Mouse (Mus musculus): ENCODE data around the gene Hhipl1. TPM values are rescaled to one million over a fixed set of nuclear protein-coding genes. Genes with fewer than 3 reads are reported as not detected.
A peak's percentile ranks its signal among the peaks of the same experiment; 100 is the strongest.

Hhipl1 gene
- total and polyA plus RNA-seq, 2 experiments from 2014 or later = 1.5 to 5.2 TPM

DNA sequence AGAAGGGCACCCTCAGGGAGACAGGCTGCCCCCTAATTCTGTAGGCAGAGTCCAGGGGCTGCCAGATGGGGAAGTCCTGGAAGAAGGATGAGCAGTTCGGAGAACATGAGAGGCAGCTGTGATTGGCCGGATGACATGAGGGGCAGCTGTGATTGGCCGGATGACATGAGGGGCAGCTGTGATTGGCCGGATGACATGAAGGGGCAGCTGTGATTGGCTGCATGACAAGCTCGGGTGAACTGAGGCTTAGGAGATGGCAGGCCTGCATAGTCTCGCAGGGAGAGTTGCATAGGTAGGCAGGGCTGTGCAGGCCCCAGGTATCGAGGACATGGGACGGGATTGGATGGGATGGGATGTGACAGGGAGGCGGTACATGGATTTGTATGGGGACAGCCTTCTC, 13.7 kb upstream of the Hhipl1 start:
- DNase-seq (no peak), ATAC-seq (peak; percentile 75)
- no peaks in the 10 kb centered on the region for H3K27me3 ChIP-seq (ENCODE audit: insufficient read depth, low read length)
- H3K9me3 ChIP-seq (ENCODE audit: low read length) = no peaks in the 10 kb centered on the region
- no peaks in the 10 kb centered on the region for H3K36me3 ChIP-seq (ENCODE audit: insufficient read depth)
- WGBS = 17% methylated on average over 9 of the region's 9 CpGs
- no peak overlapping the region for H3K9ac ChIP-seq
- no peak overlapping the region for H3K4me3 ChIP-seq (ENCODE audit: low read depth, low read length)
- no peak overlapping the region for H3K27ac ChIP-seq (ENCODE audit: low read depth, low read length)
- no peak overlapping the region for H3K4me2 ChIP-seq (ENCODE audit: low read depth)
- no peak for TF ChIP-seq CTCF (IDR thresholded peaks at IDR 0.05; ENCODE audit: low read depth)
- no peaks in the 10 kb centered on the region for H3K4me1 ChIP-seq (ENCODE audit: insufficient read depth)

- H3K4me1 ChIP-seq (ENCODE audit: insufficient read depth) = no peaks in the 10 kb centered on the region
- TF ChIP-seq CTCF (IDR thresholded peaks at IDR 0.05; ENCODE audit: low read depth) = peak; percentile 88
- no peak overlapping the region; the same call in 1 of the 2 replicates for H3K4me2 ChIP-seq (ENCODE audit: low read depth)
- H3K9me3 ChIP-seq (ENCODE audit: low read length) = no peaks in the 10 kb centered on the region
- peak; percentile 79 for DNase-seq
- 8% methylated on average over 8 of the region's 8 CpGs for WGBS
- no peak overlapping the region for H3K27ac ChIP-seq (ENCODE audit: low read depth, low read length)
- no peaks in the 10 kb centered on the region for H3K36me3 ChIP-seq (ENCODE audit: insufficient read depth)
- H3K9ac ChIP-seq = no peak overlapping the region
- no peaks in the 10 kb centered on the region for H3K27me3 ChIP-seq (ENCODE audit: insufficient read depth, low read length)
- peak; percentile 78; the same call in 1 of the 2 replicates for ATAC-seq
- H3K4me3 ChIP-seq (ENCODE audit: low read depth, low read length) = no peak overlapping the region
Observed at GRCm38 (mm10) chr12:108292957-108293356, 13.1 kb upstream of the Hhipl1 start.

DNA sequence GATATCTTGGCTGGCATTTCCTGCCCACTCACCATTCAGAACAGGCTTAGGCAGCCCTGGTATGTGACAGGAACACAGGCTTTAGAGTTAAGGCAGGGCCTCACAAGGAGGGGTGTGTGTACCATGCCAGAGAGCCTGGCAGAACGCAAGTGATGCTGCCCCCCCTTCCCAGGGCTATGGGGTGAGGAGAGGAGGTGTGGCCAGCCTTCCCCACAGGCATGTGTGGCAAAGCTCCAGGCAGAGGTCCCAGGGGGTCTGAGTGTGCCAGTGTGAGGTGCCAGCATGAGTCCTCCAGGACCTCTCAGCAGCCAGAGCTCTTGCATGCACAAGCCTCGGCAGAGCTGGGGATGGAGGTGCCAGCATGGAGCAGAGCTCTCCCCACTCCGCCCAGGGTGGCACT, 11.4 kb upstream of the Hhipl1 start:
- Histone ChIP-seq H3K9me3 (ENCODE audit: low read length) (no peaks in the 10 kb centered on the region), H3K4me3 (ENCODE audit: low read depth, low read length) (no peak overlapping the region), H3K4me1 (ENCODE audit: insufficient read depth) (no peaks in the 10 kb centered on the region), H3K27me3 (ENCODE audit: insufficient read depth, low read length) (no peaks in the 10 kb centered on the region), H3K9ac (no peak overlapping the region), H3K36me3 (ENCODE audit: insufficient read depth) (no peaks in the 10 kb centered on the region), H3K27ac (ENCODE audit: low read depth, low read length) (no peak overlapping the region), H3K4me2 (ENCODE audit: low read depth) (no peak overlapping the region)
- no peak for DNase-seq
- no peak for TF ChIP-seq CTCF (IDR thresholded peaks at IDR 0.05; ENCODE audit: low read depth)
- WGBS = 66% methylated on average over 3 of the region's 3 CpGs
- ATAC-seq = no peak; the same call in 1 of the 2 replicates

- Histone ChIP-seq H3K4me2 (ENCODE audit: low read depth) (no peak overlapping the region), H3K9me3 (ENCODE audit: low read length) (no peaks in the 10 kb centered on the region), H3K9ac (no peak overlapping the region), H3K27me3 (ENCODE audit: insufficient read depth, low read length) (no peaks in the 10 kb centered on the region), H3K36me3 (ENCODE audit: insufficient read depth) (no peaks in the 10 kb centered on the region), H3K27ac (ENCODE audit: low read depth, low read length) (no peak overlapping the region), H3K4me3 (ENCODE audit: low read depth, low read length) (no peak overlapping the region), H3K4me1 (ENCODE audit: insufficient read depth) (no peaks in the 10 kb centered on the region)
- peak; percentile 16 for TF ChIP-seq CTCF (IDR thresholded peaks at IDR 0.05; ENCODE audit: low read depth)
- DNase-seq (no peak), ATAC-seq (no peak)
- 83% methylated on average over 6 of the region's 6 CpGs for WGBS
Observed at GRCm38 (mm10) chr12:108297033-108297432, 9.0 kb upstream of the Hhipl1 start.

DNA sequence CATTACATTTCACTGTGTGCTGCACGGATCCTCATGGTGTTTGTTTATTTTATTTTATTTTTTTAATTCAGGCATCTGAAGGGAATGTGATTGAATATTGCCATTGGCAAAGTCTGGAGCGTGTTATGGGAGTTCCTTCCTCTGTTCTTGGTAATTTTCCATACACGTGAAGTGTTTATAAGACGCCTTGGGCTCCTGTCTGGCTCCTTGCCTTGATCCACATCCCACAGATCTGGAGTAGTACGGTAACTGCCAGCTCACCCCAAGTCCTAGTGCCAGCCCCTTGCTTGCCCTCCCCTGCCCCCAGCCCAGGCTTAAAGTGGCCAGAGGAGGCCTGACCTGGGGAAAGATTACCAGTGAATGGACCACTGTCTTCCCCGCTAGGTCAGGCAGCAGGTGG, 5.1 kb upstream of the Hhipl1 start:
- DNase-seq (no peak), ATAC-seq (no peak)
- Histone ChIP-seq H3K27me3 (ENCODE audit: insufficient read depth, low read length) (no peaks in the 10 kb centered on the region), H3K4me2 (ENCODE audit: low read depth) (no peak overlapping the region), H3K9me3 (ENCODE audit: low read length) (no peaks in the 10 kb centered on the region), H3K4me1 (ENCODE audit: insufficient read depth) (0 out of 2 replicates have a peak, but pooled peaks cover 4% of the 10 kb centered on the region), H3K4me3 (ENCODE audit: low read depth, low read length) (no peak overlapping the region), H3K36me3 (ENCODE audit: insufficient read depth) (no peaks in the 10 kb centered on the region), H3K27ac (ENCODE audit: low read depth, low read length) (no peak overlapping the region), H3K9ac (no peak overlapping the region)
- WGBS = 57% methylated on average over 6 of the region's 6 CpGs
- TF ChIP-seq CTCF (IDR thresholded peaks at IDR 0.05; ENCODE audit: low read depth) = no peak

GRCm38 (mm10) chr12:108303778-108304365, 2.2 kb upstream of the Hhipl1 start:
- H3K4me3 ChIP-seq (ENCODE audit: low read depth, low read length) = no peak overlapping the region
- no peak overlapping the region for H3K9ac ChIP-seq
- H3K27ac ChIP-seq (ENCODE audit: low read depth, low read length) = no peak overlapping the region
- H3K27me3 ChIP-seq (ENCODE audit: insufficient read depth, low read length) = no peaks in the 10 kb centered on the region
- no peak overlapping the region for H3K4me2 ChIP-seq (ENCODE audit: low read depth)
- WGBS = 35% methylated on average over 6 of the region's 6 CpGs
- H3K9me3 ChIP-seq (ENCODE audit: low read length) = no peaks in the 10 kb centered on the region
- 0 out of 2 replicates have a peak, but pooled peaks cover 6% of the 10 kb centered on the region for H3K4me1 ChIP-seq (ENCODE audit: insufficient read depth)
- DNase-seq (no peak), ATAC-seq (no peak)
- no peaks in the 10 kb centered on the region for H3K36me3 ChIP-seq (ENCODE audit: insufficient read depth)
- no peak for TF ChIP-seq CTCF (IDR thresholded peaks at IDR 0.05; ENCODE audit: low read depth)

DNA sequence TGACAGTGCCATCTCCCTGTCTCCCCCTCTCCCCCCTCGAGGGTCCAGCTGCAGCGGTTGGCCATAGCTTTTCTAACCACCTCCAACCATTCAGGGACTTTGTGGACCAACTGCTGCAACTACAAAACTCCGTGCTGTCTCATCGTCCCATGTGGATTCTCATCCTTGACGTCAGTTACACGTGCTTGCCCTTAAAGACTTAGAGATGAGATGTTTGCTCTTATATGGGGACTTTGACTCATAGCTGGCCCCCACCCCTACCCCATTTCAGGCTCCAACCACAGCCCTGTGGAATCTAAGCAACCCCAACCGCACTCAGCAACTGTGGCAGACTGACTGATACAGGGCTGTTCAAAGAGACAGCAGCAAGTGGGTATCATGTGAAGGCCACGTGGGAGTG, 898 bp upstream of the Hhipl1 start:
- ATAC-seq (no peak), DNase-seq (no peak)
- H3K4me1 ChIP-seq (ENCODE audit: insufficient read depth) = 0 out of 2 replicates have a peak, but pooled peaks cover 6% of the 10 kb centered on the region
- H3K27ac ChIP-seq (ENCODE audit: low read depth, low read length) = no peak overlapping the region
- no peaks in the 10 kb centered on the region for H3K36me3 ChIP-seq (ENCODE audit: insufficient read depth)
- no peak overlapping the region for H3K9ac ChIP-seq
- WGBS = 83% methylated on average over 8 of the region's 8 CpGs
- H3K9me3 ChIP-seq (ENCODE audit: low read length) = no peaks in the 10 kb centered on the region
- TF ChIP-seq CTCF (IDR thresholded peaks at IDR 0.05; ENCODE audit: low read depth) = no peak
- H3K4me2 ChIP-seq (ENCODE audit: low read depth) = no peak overlapping the region
- H3K27me3 ChIP-seq (ENCODE audit: insufficient read depth, low read length) = no peaks in the 10 kb centered on the region
- no peak overlapping the region for H3K4me3 ChIP-seq (ENCODE audit: low read depth, low read length)
